Mouse (Mus musculus) forebrain, embryonic 11.5 days (tissue): Measurements from ENCODE around the gene Cenpa. TPM values are rescaled to one million over a fixed set of nuclear protein-coding genes. Genes with fewer than 3 reads are reported as not detected.
A peak's percentile ranks its signal among the peaks of the same experiment; 100 is the strongest.

Experiments
- ATAC-seq: fragments of 200-750 bp; cut with Nextera tagmentation; replicated peaks from 2 replicates; pipeline ENCODE4 v1.8.0; 2017; ENCODE audit warnings: moderate TSS enrichment; ENCODE audit not compliant: low FRiP score
- DNase-seq: peaks from one replicate; pipeline ENCODE4 v3.0.0-alpha.2; 2017; ENCODE audit warnings: low spot score
- H3K27ac ChIP-seq: fragments of 300-500 bp; sonication (generic); 2 replicates; pipeline ENCODE4 v1.5.1; 2014; ENCODE audit warnings: low read depth, low read length
- H3K27me3 ChIP-seq: fragments of 300-500 bp; sonication (generic); 2 replicates; pipeline ENCODE4 v1.6.1; 2014; ENCODE audit warnings: mild to moderate bottlenecking, low read length, mixed read lengths; ENCODE audit not compliant: control insufficient read depth, insufficient read depth
- H3K36me3 ChIP-seq: fragments of 300-500 bp; sonication (generic); 2 replicates; pipeline ENCODE4 v1.6.1; 2014; ENCODE audit warnings: mild to moderate bottlenecking, low read length, moderate library complexity, mixed read lengths; ENCODE audit not compliant: control insufficient read depth, insufficient read depth
- H3K4me1 ChIP-seq: fragments of 300-500 bp; sonication (generic); replicated peaks from 2 replicates; pipeline ENCODE4 v1.6.1; 2014; ENCODE audit warnings: low read length, mixed read lengths; ENCODE audit not compliant: control insufficient read depth, insufficient read depth
- H3K4me2 ChIP-seq: fragments of 300-500 bp; sonication (generic); 2 replicates; pipeline ENCODE4 v1.6.1; 2014; ENCODE audit warnings: low read depth, mild to moderate bottlenecking, low read length, moderate library complexity, mixed read lengths; ENCODE audit not compliant: severe bottlenecking
- H3K4me3 ChIP-seq: fragments of 300-500 bp; sonication (generic); 2 replicates; pipeline ENCODE4 v1.5.1; 2014; ENCODE audit warnings: low read depth, low read length
- H3K9ac ChIP-seq: fragments of 300-500 bp; sonication (generic); 2 replicates; pipeline ENCODE4 v1.6.1; 2014; ENCODE audit warnings: low read length
- H3K9me3 ChIP-seq: fragments of 300-500 bp; sonication (generic); 2 replicates; pipeline ENCODE4 v1.6.1; 2016; ENCODE audit warnings: low read length, mixed read lengths; ENCODE audit not compliant: control insufficient read depth
- WGBS: fragments of 180-500 bp; shearing (Covaris S2); extraction: QIAGEN DNeasy Blood & Tissue Kit; methylation state at CpG from one replicate; pipeline ENCODE4 v1.1.7; 2014; 5-methylcytosine and 5-hydroxymethylcytosine counted together
- polyA plus RNA-seq: library from polyadenylated mRNA; unstranded; fragments of >200 nt; fragmentation: Nextera tagmentation; extraction: Ambion mirVana; gene quantifications from 2 replicates; pipeline ENCODE4 v1.2.1, GENCODE M21; 2014

The Cenpa gene
- polyA plus RNA-seq, 1 experiment from 2014 or later: 447 TPM

GRCm38 (mm10) chr5:30630401-30630800 is 36.2 kb upstream of the Cenpa start:
- WGBS: 83% methylated on average over 6 of the region's 6 CpGs
- H3K9ac ChIP-seq: no peak overlapping the region
- no peak for ATAC-seq
- H3K9me3 ChIP-seq: no peaks in the 10 kb centered on the region
- H3K27ac ChIP-seq: no peak overlapping the region
- H3K36me3 ChIP-seq: no peaks in the 10 kb centered on the region
- no peak for DNase-seq
- H3K4me1 ChIP-seq: no peaks in the 10 kb centered on the region
- no peak overlapping the region for H3K4me2 ChIP-seq
- H3K27me3 ChIP-seq: no peaks in the 10 kb centered on the region
- H3K4me3 ChIP-seq: no peak overlapping the region

DNA sequence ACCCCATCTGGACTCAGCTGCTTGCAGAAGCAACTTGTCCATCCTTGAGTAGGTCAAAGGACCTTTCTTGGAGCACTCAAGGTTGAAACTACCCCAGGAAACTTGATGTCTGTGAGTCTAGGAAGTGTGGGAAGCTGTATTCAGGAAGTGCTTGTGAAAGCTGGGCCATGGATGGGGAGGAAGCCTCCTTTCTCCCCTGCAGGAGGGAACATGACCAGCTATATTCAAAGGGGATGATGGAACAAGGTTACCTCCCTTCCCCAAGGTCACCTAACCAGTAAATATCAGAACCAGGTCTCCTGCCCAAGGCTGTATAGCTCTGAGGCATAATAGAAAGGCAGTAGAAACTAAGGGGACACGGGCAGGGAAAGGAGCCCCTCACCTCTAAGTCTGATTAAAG is 34.4 kb upstream of the Cenpa start:
- H3K4me2 ChIP-seq: no peak overlapping the region
- no peak overlapping the region for H3K4me3 ChIP-seq
- no peaks in the 10 kb centered on the region for H3K4me1 ChIP-seq
- no peak overlapping the region for H3K27ac ChIP-seq
- DNase-seq: no peak
- no peak overlapping the region for H3K9ac ChIP-seq
- H3K36me3 ChIP-seq: no peaks in the 10 kb centered on the region
- no peaks in the 10 kb centered on the region for H3K9me3 ChIP-seq
- 78% methylated on average over 1 of the region's 1 CpGs for WGBS
- ATAC-seq: no peak
- no peaks in the 10 kb centered on the region for H3K27me3 ChIP-seq

- Histone ChIP-seq H3K9ac (no peak overlapping the region), H3K36me3 (no peaks in the 10 kb centered on the region), H3K27ac (no peak overlapping the region), H3K4me1 (no peaks in the 10 kb centered on the region), H3K9me3 (no peaks in the 10 kb centered on the region), H3K4me2 (no peak overlapping the region), H3K4me3 (no peak overlapping the region), H3K27me3 (no peaks in the 10 kb centered on the region)
- WGBS: 62% methylated on average over 7 of the region's 7 CpGs
- DNase-seq (no peak), ATAC-seq (no peak)
These were observed 29.6 kb upstream of the Cenpa start for GRCm38 (mm10) chr5:30636994-30637393.

DNA sequence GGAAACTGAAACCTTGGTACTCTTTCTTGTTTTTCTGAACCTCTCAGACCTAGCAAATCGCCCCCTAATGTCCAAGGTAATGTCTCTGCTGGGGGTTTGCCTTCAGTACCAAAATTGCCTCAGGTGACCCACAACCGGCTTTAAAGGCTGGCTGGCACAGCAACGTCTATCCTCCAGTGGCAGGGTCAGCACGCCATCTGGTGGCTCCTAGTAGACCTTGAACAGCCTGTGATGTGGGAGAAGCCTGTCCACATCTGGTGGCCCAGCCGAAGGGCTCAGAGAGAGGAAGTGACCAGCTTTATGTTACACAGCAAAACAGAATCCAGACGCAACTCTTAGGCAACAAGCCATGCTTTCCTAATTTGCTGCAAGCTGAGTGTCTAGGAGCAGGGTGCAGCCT is 28.5 kb upstream of the Cenpa start:
- Histone ChIP-seq H3K27ac (no peak overlapping the region), H3K36me3 (no peaks in the 10 kb centered on the region), H3K9ac (no peak overlapping the region), H3K4me2 (no peak overlapping the region), H3K4me3 (no peak overlapping the region), H3K4me1 (no peaks in the 10 kb centered on the region), H3K9me3 (no peaks in the 10 kb centered on the region), H3K27me3 (no peaks in the 10 kb centered on the region)
- ATAC-seq (no peak), DNase-seq (peak; percentile 80)
- 7% methylated on average over 6 of the region's 6 CpGs for WGBS

DNA sequence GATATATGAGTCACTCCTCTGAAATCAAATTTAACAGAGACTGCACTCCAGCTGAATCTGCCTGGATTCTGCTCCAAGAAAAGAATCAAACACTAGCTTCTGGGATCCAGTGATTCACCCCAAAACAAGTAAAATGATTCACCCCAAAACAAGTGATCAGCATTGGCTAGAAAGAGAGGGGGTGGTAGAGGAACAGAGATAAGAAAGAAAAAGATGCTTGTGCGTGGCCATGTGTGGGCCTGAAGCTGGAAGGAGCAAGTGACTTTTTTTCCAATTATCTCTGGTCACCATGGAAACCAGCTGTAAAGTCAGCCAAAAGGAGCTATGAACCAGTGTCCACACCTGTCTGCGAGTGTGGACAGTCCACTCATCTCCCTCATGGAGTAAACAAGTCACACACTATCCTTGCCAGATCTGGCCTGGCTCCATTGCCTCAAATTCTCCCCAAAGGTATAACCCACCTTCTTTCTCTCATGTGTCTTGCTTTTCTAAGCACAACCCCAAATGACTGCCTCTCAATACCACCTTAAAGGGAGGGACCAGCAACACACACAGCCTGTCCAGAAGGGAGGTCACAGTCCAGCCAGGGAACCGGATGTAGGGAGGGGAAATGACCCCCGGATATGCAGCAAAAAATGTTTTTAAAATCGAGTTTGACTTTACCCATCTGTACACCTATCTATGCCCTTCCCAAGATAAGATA is 22.9 kb upstream of the Cenpa start:
- H3K27me3 ChIP-seq: no peaks in the 10 kb centered on the region
- H3K4me2 ChIP-seq: no peak overlapping the region
- H3K9ac ChIP-seq: no peak overlapping the region
- no peaks in the 10 kb centered on the region for H3K9me3 ChIP-seq
- H3K4me1 ChIP-seq: 0 out of 2 replicates have a peak, but pooled peaks cover 3% of the 10 kb centered on the region
- WGBS: 66% methylated on average over 5 of the region's 5 CpGs
- no peak for ATAC-seq
- H3K36me3 ChIP-seq: no peaks in the 10 kb centered on the region
- DNase-seq: no peak
- H3K4me3 ChIP-seq: no peak overlapping the region
- H3K27ac ChIP-seq: no peak overlapping the region

DNA sequence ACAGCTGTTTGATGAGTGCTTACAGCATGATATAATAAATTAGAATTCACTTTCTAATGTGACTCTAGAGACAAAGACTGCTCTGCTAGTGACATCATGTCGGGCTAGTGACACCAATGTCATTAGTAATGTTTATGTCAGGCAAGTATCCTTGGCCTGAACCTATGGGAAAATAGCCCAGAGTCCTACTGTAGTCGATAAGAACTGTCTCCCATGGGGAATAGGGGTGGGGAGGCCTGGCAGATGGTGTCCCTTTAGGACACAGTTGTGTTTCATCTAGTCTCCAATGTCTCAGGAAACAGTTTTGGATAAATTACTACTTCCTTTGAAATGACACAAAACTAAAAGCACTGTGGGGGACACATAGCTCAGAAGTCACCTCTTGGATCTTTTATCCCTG is 20.5 kb upstream of the Cenpa start:
- ATAC-seq (no peak), DNase-seq (no peak)
- 74% methylated on average over 2 of the region's 2 CpGs for WGBS

DNA sequence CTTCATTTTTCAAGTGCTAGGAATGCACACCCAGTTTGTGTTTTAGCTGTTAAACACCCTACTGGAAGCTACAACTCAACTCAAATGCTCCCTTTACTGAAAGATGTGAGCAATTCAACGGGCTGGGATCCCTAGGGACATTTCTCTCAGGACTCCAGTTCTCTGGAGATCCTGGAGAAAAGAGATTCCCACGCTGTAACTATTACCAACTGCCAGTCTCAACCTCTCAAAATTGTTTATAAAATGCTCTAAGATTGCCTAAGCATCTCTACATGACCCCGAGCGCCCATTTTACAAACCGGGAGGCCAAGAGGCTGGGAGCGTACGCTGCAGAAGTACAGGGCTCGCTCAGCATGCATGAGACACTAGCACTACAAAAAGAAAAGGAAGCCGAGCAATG is 19.2 kb upstream of the Cenpa start:
- no peak for DNase-seq

More for the DNA sequence above, 20.5 kb upstream of the Cenpa start:
- Histone ChIP-seq H3K4me3 (no peak overlapping the region), H3K4me2 (no peak overlapping the region), H3K4me1 (0 out of 2 replicates have a peak, but pooled peaks cover 3% of the 10 kb centered on the region), H3K9ac (no peak overlapping the region), H3K9me3 (no peaks in the 10 kb centered on the region), H3K27me3 (no peaks in the 10 kb centered on the region), H3K36me3 (no peaks in the 10 kb centered on the region), H3K27ac (no peak overlapping the region)

GRCm38 (mm10) chr5:30647815-30648560 is 18.6 kb upstream of the Cenpa start, which contains the start of gene Slc35f6:
Gene Slc35f6, plus strand, starts transcription at chr5:30647933.
- no peaks in the 10 kb centered on the region for H3K27me3 ChIP-seq
- 0% methylated on average over 37 of the region's 38 CpGs for WGBS
- H3K9ac ChIP-seq: peak within 1 kb of the TSS; percentile 71
- peak within 1 kb of the TSS; percentile 93 for H3K4me2 ChIP-seq
- ATAC-seq (peak; percentile 97), DNase-seq (peak; percentile 93)
- H3K4me1 ChIP-seq: 0 out of 2 replicates have a peak, but pooled peaks cover 3% of the 10 kb centered on the region
- no peaks in the 10 kb centered on the region for H3K9me3 ChIP-seq
- no peaks in the 10 kb centered on the region for H3K36me3 ChIP-seq
- peak within 1 kb of the TSS; percentile 66 for H3K4me3 ChIP-seq
- no peak within 1 kb of the TSS for H3K27ac ChIP-seq

More for the DNA sequence above, 19.2 kb upstream of the Cenpa start:
- peak overlapping the region; percentile 93 for H3K4me2 ChIP-seq
- peak overlapping the region; percentile 71 for H3K9ac ChIP-seq
- no peak overlapping the region for H3K27ac ChIP-seq
- no peaks in the 10 kb centered on the region for H3K9me3 ChIP-seq
- 0 out of 2 replicates have a peak, but pooled peaks cover 3% of the 10 kb centered on the region for H3K4me1 ChIP-seq
- H3K36me3 ChIP-seq: no peaks in the 10 kb centered on the region
- WGBS: 21% methylated on average over 9 of the region's 9 CpGs
- H3K4me3 ChIP-seq: peak overlapping the region; percentile 66
- no peaks in the 10 kb centered on the region for H3K27me3 ChIP-seq
- ATAC-seq: no peak
